Mouse (Mus musculus): Measurements from ENCODE around the gene Slc36a4. TPM values are rescaled to one million over a fixed set of nuclear protein-coding genes. Genes with fewer than 3 reads are reported as not detected.

The Slc36a4 gene
- polyA plus RNA-seq (2014; fragmentation: Illumina TruSeq; extraction: RNeasy Lipid Tissue Mini Kit (QIAGEN cat#74804); ENCODE audit: low read depth, low replicate concordance) = 5.4 TPM

DNA sequence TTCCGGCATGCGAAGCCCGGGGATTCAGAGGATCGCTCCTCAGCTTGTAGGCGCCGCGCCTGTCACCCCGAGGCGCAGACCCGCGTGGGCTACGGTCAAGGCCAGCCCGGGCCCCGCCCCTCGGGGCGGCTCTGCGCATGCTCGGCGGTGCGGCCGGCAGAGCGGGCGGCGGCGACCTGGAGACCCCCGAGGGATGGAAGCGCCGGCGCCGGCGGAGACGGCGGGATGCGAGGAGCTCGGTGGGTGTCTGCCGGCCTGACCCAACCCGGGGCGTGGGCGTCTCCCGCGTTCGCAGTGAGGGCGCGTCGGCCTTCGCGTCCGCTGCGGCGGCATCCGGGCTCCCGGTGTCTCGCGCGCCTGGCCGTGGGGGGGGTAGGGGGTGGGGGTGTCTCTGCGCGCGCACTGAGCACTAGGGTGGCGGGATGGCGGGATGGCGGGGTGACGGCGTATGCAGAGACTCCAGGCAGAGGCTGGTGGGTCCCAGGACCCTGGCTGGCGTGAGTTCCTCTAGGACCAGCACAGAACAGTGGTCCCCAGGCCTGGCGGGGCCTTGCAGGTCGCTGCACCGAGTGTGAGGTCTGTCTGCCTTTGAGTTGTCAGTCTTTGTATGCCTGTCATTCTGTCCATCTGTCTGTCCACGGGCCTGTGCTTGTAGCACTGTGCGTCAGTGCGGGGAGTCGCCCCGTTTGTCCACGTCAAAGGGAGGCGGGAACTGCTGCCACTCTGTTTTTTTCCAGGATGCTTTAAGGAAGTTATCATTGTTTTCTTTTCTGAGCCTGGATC is at the start of gene Slc36a4:
TSS of gene Slc36a4 (plus strand) at position 140 of the 783 bp plus-strand sequence.

Other genes with a start within 250 kb of the Slc36a4 start
- gene Smco4, start 216.3 kb upstream of the Slc36a4 start, polyA plus RNA-seq (2014; fragmentation: Illumina TruSeq; extraction: RNeasy Lipid Tissue Mini Kit (QIAGEN cat#74804); ENCODE audit: low read depth, low replicate concordance) = 4.1 TPM
- 0.13 TPM for gene Deup1, start 81.8 kb upstream of the Slc36a4 start, polyA plus RNA-seq (2014; fragmentation: Illumina TruSeq; extraction: RNeasy Lipid Tissue Mini Kit (QIAGEN cat#74804); ENCODE audit: low read depth, low replicate concordance)
- not detected for gene Mtnr1b, start 164.8 kb downstream of the Slc36a4 start, polyA plus RNA-seq (2014; fragmentation: Illumina TruSeq; extraction: RNeasy Lipid Tissue Mini Kit (QIAGEN cat#74804); ENCODE audit: low read depth, low replicate concordance)